Mouse (Mus musculus) MEL (cell line): ENCODE results near the gene Tmbim6.

ENCODE experiments used
- CTCF ChIP-seq, 3 experiments: IDR thresholded peaks in 2 of 3; conservative IDR thresholded peaks in 1 of 3; 2 replicates each; pipeline ENCODE4 v1.5.1; 2011 to 2012; ENCODE audit warnings: low read length in 3 of 3, low read depth in 2 of 3, mild to moderate bottlenecking in 2 of 3, improper control_type of control experiment in 1 of 3, inconsistent platforms in 1 of 3, mixed read lengths in 1 of 3, moderate library complexity in 1 of 3; ENCODE audit not compliant: control insufficient read depth in 1 of 3, insufficient read depth in 1 of 3, poor library complexity in 1 of 3, severe bottlenecking in 1 of 3
- E2F4 ChIP-seq: IDR thresholded peaks from 2 replicates; pipeline ENCODE4 v1.6.1; 2011; ENCODE audit warnings: low read depth, low read length, improper control_type of control experiment, borderline replicate concordance
- EP300 ChIP-seq, 2 experiments: IDR thresholded peaks; 2 replicates each; pipeline ENCODE4 v1.6.1; 2011; ENCODE audit warnings: improper control_type of control experiment in 2 of 2, low read length in 2 of 2, low read depth in 1 of 2, mild to moderate bottlenecking in 1 of 2
- GATA1 ChIP-seq: IDR thresholded peaks from 2 replicates; pipeline ENCODE4 v1.6.1; 2011; ENCODE audit warnings: low read depth, low read length, improper control_type of control experiment
- KAT2A ChIP-seq: conservative IDR thresholded peaks from 2 replicates; pipeline ENCODE4 v1.6.1; 2012; ENCODE audit warnings: low read depth, low read length, improper control_type of control experiment, inconsistent platforms
- MAX ChIP-seq: IDR thresholded peaks from 2 replicates; pipeline ENCODE4 v1.6.1; 2011; ENCODE audit warnings: low read length, improper control_type of control experiment
- NRF1 ChIP-seq: IDR thresholded peaks from 2 replicates; pipeline ENCODE4 v1.6.1; 2014; ENCODE audit warnings: low read depth, mild to moderate bottlenecking, inconsistent platforms, low read length, improper control_type of control experiment, moderate library complexity; ENCODE audit not compliant: poor library complexity, insufficient read depth, severe bottlenecking
- POLR2A ChIP-seq, 2 experiments: IDR thresholded peaks; 2 replicates each; pipeline ENCODE4 v1.6.1; 2011 to 2012; ENCODE audit warnings: low read length in 2 of 2, mild to moderate bottlenecking in 2 of 2, control low read depth in 1 of 2, improper control_type of control experiment in 1 of 2, low read depth in 1 of 2, moderate library complexity in 1 of 2; ENCODE audit not compliant: control insufficient read depth in 1 of 2, insufficient read depth in 1 of 2, poor library complexity in 1 of 2
- RAD21 ChIP-seq: IDR thresholded peaks from 2 replicates; pipeline ENCODE4 v1.6.1; 2011; ENCODE audit warnings: mild to moderate bottlenecking, low read depth, low read length, improper control_type of control experiment
- SIN3A ChIP-seq: IDR thresholded peaks from 2 replicates; pipeline ENCODE4 v1.6.1; 2012; ENCODE audit warnings: low read length, improper control_type of control experiment, inconsistent platforms
- ZC3H11A ChIP-seq: IDR thresholded peaks from 2 replicates; pipeline ENCODE4 v1.6.1; 2012; ENCODE audit warnings: low read depth, mild to moderate bottlenecking, inconsistent platforms, low read length, improper control_type of control experiment
- ZKSCAN1 ChIP-seq: IDR thresholded peaks from 2 replicates; pipeline ENCODE4 v1.6.1; 2012; ENCODE audit warnings: low read depth, mild to moderate bottlenecking, inconsistent platforms, low read length, improper control_type of control experiment, moderate library complexity

GRCm38 (mm10) chr15:99352306-99352705 lies 40.4 kb upstream of the Tmbim6 start:
- TF ChIP-seq CTCF (IDR thresholded peaks at IDR 0.05 in 2 of 3, conservative IDR thresholded peaks at IDR 0.05 in 1 of 3; ENCODE audit: control insufficient read depth in 1 of 3, insufficient read depth in 1 of 3, low read depth in 2 of 3, low read length in 3 of 3, poor library complexity in 1 of 3, severe bottlenecking in 1 of 3) (no peak), POLR2A (IDR thresholded peaks at IDR 0.05; ENCODE audit: control insufficient read depth in 1 of 2, insufficient read depth in 1 of 2, low read depth in 1 of 2, low read length in 2 of 2, poor library complexity in 1 of 2) (no peak), GATA1 (no peak), ZKSCAN1 (no peak), KAT2A (no peak), SIN3A (no peak), EP300 (IDR thresholded peaks at IDR 0.05; ENCODE audit: low read depth in 1 of 2, low read length in 2 of 2) (no peak), ZC3H11A (no peak), E2F4 (no peak), NRF1 (no peak), RAD21 (no peak), MAX (no peak)
